ENCODE assay signal across 8 mouse cellular contexts in genomic region chr14:21053151-21053550, GRCm38 (mm10). TPM values are rescaled to one million over a fixed set of nuclear protein-coding genes. Genes with fewer than 3 reads are reported as not detected.
DNase-seq lines count a peak whose midpoint lies in the region; ATAC-seq lines count a peak whose summit lies in the region.

No protein-coding gene starts in this region.

- H3K4me2 ChIP-seq in kidney, embryonic 14.5 days (replicated peaks; ENCODE audit: low read depth, low read length), result peak overlapping the region; percentile 78
- peak overlapping the region; percentile 70 for H3K4me2 ChIP-seq in embryonic facial prominence, embryonic 14.5 days (ENCODE audit: low read depth, low read length)
- peak overlapping the region; percentile 89 for H3K4me2 ChIP-seq in neural tube, embryonic 12.5 days (replicated peaks)

- no peaks in the 10 kb centered on the region for H3K27me3 ChIP-seq in kidney, embryonic 14.5 days (ENCODE audit: control insufficient read depth, insufficient read depth, low read length)
- H3K27me3 ChIP-seq in embryonic facial prominence, embryonic 14.5 days (replicated peaks; ENCODE audit: control insufficient read depth, insufficient read depth, low read length), result no peaks in the 10 kb centered on the region
- no peaks in the 10 kb centered on the region for H3K27me3 ChIP-seq in limb, embryonic 10.5 days (ENCODE audit: low read depth, poor library complexity, severe bottlenecking)
- H3K27me3 ChIP-seq in neural tube, embryonic 12.5 days (replicated peaks), result no peaks in the 10 kb centered on the region

- no peak for DNase-seq in kidney, postnatal 10 days
- no peak for DNase-seq in embryonic facial prominence, embryonic 14.5 days (ENCODE audit: low spot score)
- DNase-seq in limb, embryonic 10.5 days (ENCODE audit: low spot score), result no peak
- DNase-seq in layer of hippocampus, adult 11-12 months (ENCODE audit: low spot score), result no peak
- no peak for DNase-seq in spleen, postnatal 10 days (ENCODE audit: low spot score in 2 of 2)
- DNase-seq in adrenal gland, postnatal 25 days, result no peak

- H3K36me3 ChIP-seq in kidney, embryonic 14.5 days (ENCODE audit: control insufficient read depth, insufficient read depth, low read length), result peaks cover 5% of the 10 kb centered on the region; the same call in 1 of the 2 replicates
- no peaks in the 10 kb centered on the region for H3K36me3 ChIP-seq in embryonic facial prominence, embryonic 14.5 days (ENCODE audit: control insufficient read depth, insufficient read depth, low read length)
- H3K36me3 ChIP-seq in limb, embryonic 10.5 days, result peaks cover 16% of the 10 kb centered on the region
- H3K36me3 ChIP-seq in neural tube, embryonic 12.5 days, result no peaks in the 10 kb centered on the region

- WGBS in kidney, embryonic 14.5 days, result 10% methylated on average over 8 of the region's 8 CpGs
- whole genome bisulfite sequencing in embryonic facial prominence, embryonic 14.5 days, result 6% methylated on average over 8 of the region's 8 CpGs
- WGBS in limb, embryonic 10.5 days, result 13% methylated on average over 8 of the region's 8 CpGs
- WGBS in neural tube, embryonic 12.5 days, result 10% methylated on average over 8 of the region's 8 CpGs

- peak overlapping the region; percentile 77 for H3K27ac ChIP-seq in kidney, embryonic 14.5 days (ENCODE audit: low read depth, low read length)
- H3K27ac ChIP-seq in embryonic facial prominence, embryonic 14.5 days (replicated peaks; ENCODE audit: low read depth, low read length), result no peak overlapping the region
- peak overlapping the region; percentile 97 for H3K27ac ChIP-seq in limb, embryonic 10.5 days
- H3K27ac ChIP-seq in neural tube, embryonic 12.5 days, result no peak overlapping the region

- H3K9me3 ChIP-seq in kidney, embryonic 14.5 days (ENCODE audit: control insufficient read depth, low read length), result no peaks in the 10 kb centered on the region
- no peaks in the 10 kb centered on the region for H3K9me3 ChIP-seq in embryonic facial prominence, embryonic 14.5 days (ENCODE audit: control insufficient read depth, low read length)
- no peaks in the 10 kb centered on the region for H3K9me3 ChIP-seq in limb, embryonic 10.5 days (replicated peaks)
- no peaks in the 10 kb centered on the region for H3K9me3 ChIP-seq in neural tube, embryonic 12.5 days

- H3K9ac ChIP-seq in kidney, embryonic 14.5 days (ENCODE audit: low read depth, low read length), result peak overlapping the region; percentile 59; the same call in 1 of the 2 replicates
- H3K9ac ChIP-seq in embryonic facial prominence, embryonic 14.5 days (ENCODE audit: low read depth, low read length), result peak overlapping the region; percentile 68
- no peak overlapping the region for H3K9ac ChIP-seq in neural tube, embryonic 12.5 days

- peak overlapping the region; percentile 77 for H3K4me3 ChIP-seq in kidney, embryonic 14.5 days (ENCODE audit: low read length)
- peak overlapping the region; percentile 88 for H3K4me3 ChIP-seq in embryonic facial prominence, embryonic 14.5 days (ENCODE audit: low read depth, low read length)
- H3K4me3 ChIP-seq in limb, embryonic 10.5 days, result peak overlapping the region; percentile 88
- H3K4me3 ChIP-seq in neural tube, embryonic 12.5 days, result peak overlapping the region; percentile 90

- H3K4me1 ChIP-seq in kidney, embryonic 14.5 days (ENCODE audit: control insufficient read depth, insufficient read depth, low read length), result peaks cover 10% of the 10 kb centered on the region; the same call in 1 of the 2 replicates
- H3K4me1 ChIP-seq in embryonic facial prominence, embryonic 14.5 days (ENCODE audit: control insufficient read depth, insufficient read depth, low read length), result peaks cover 12% of the 10 kb centered on the region; the same call in 1 of the 2 replicates
- H3K4me1 ChIP-seq in limb, embryonic 10.5 days, result peaks cover 10% of the 10 kb centered on the region
- H3K4me1 ChIP-seq in neural tube, embryonic 12.5 days, result peaks cover 6% of the 10 kb centered on the region; the same call in 1 of the 2 replicates

- no peak for ATAC-seq in kidney, embryonic 14.5 days (ENCODE audit: low FRiP score, low TSS enrichment)
- ATAC-seq in embryonic facial prominence, embryonic 14.5 days (ENCODE audit: low read depth), result no peak
- ATAC-seq in neural tube, embryonic 12.5 days (ENCODE audit: low FRiP score, low read depth), result no peak

RNA-seq across cellular contexts. Expression of gene Adk, which starts 0.8 kb away (rescaled TPM):
- 155 and 156 TPM in 2 replicates for polyA plus RNA-seq in kidney, embryonic 14.5 days (2014; fragmentation: Nextera tagmentation; extraction: Ambion mirVana)
- polyA plus RNA-seq in embryonic facial prominence, embryonic 14.5 days (2014; fragmentation: Nextera tagmentation; extraction: Ambion mirVana), result 131 and 133 TPM in 2 replicates
- 170 and 179 TPM in 2 replicates for polyA plus RNA-seq in limb, embryonic 10.5 days (2016; fragmentation: Nextera tagmentation; extraction: Ambion mirVana)
- 68.1 and 71.0 TPM in 2 replicates for polyA plus RNA-seq in neural tube, embryonic 12.5 days (2016; fragmentation: Nextera tagmentation; extraction: Ambion mirVana)
- total RNA-seq in adrenal gland, postnatal 25 days (2021), result 108 and 122 TPM in 2 replicates

RNA-seq across cellular contexts. Expression of gene Ap3m1, which starts 0.8 kb away (rescaled TPM):
- polyA plus RNA-seq in kidney, embryonic 14.5 days (2014; fragmentation: Nextera tagmentation; extraction: Ambion mirVana), result 70.0 and 89.8 TPM in 2 replicates
- polyA plus RNA-seq in embryonic facial prominence, embryonic 14.5 days (2014; fragmentation: Nextera tagmentation; extraction: Ambion mirVana), result 86.4 and 94.2 TPM in 2 replicates
- 70.6 and 78.4 TPM in 2 replicates for polyA plus RNA-seq in limb, embryonic 10.5 days (2016; fragmentation: Nextera tagmentation; extraction: Ambion mirVana)
- polyA plus RNA-seq in neural tube, embryonic 12.5 days (2016; fragmentation: Nextera tagmentation; extraction: Ambion mirVana), result 94.4 and 113 TPM in 2 replicates
- total RNA-seq in adrenal gland, postnatal 25 days (2021), result 83.4 and 93.1 TPM in 2 replicates

Comparison
In these comparisons a context has a peak if more than half of its experiments do, and no peak if none do; other contexts are left out.
1. H3K27ac ChIP-seq: peak in kidney, embryonic 14.5 days (single experiment) and limb, embryonic 10.5 days (single experiment); none in embryonic facial prominence, embryonic 14.5 days (single experiment) and neural tube, embryonic 12.5 days (single experiment).
2. Peak in every context shown above with its lines, with median percentiles within 50 percentile points of each other: H3K4me2 ChIP-seq and H3K4me3 ChIP-seq.